Mouse (Mus musculus) testis, adult 2 months (tissue): ENCODE results near the gene Pecam1. TPM values are rescaled to one million over a fixed set of nuclear protein-coding genes. Genes with fewer than 3 reads are reported as not detected.

Experiments used
- H3K27ac ChIP-seq: fragments of 200-500 bp; 2 replicates; pipeline ENCODE4 v1.5.1; 2012; ENCODE audit warnings: low read depth, low read length; ENCODE audit not compliant: control insufficient read depth, insufficient read depth
- H3K27me3 ChIP-seq: fragments of 200-500 bp; 2 replicates; pipeline ENCODE4 v1.6.1; 2012; ENCODE audit warnings: mild to moderate bottlenecking, low read length, moderate library complexity; ENCODE audit not compliant: control insufficient read depth, insufficient read depth
- H3K36me3 ChIP-seq: fragments of 200-500 bp; 2 replicates; pipeline ENCODE4 v1.6.1; 2012; ENCODE audit warnings: mild to moderate bottlenecking, low read length; ENCODE audit not compliant: control insufficient read depth, insufficient read depth
- H3K4me1 ChIP-seq: fragments of 200-500 bp; 2 replicates; pipeline ENCODE4 v1.6.1; 2012; ENCODE audit warnings: low read length; ENCODE audit not compliant: control insufficient read depth, insufficient read depth
- H3K4me3 ChIP-seq: fragments of 200-500 bp; 2 replicates; pipeline ENCODE4 v1.5.1; 2012; ENCODE audit warnings: low read depth, mild to moderate bottlenecking, low read length, moderate library complexity, mixed read lengths; ENCODE audit not compliant: control insufficient read depth
- CTCF ChIP-seq: fragments of 200-500 bp; IDR thresholded peaks from 2 replicates; pipeline ENCODE4 v1.5.1; 2012; ENCODE audit warnings: low read depth, mild to moderate bottlenecking, inconsistent platforms, low read length, moderate library complexity; ENCODE audit not compliant: control insufficient read depth, insufficient read depth, insufficient replicate concordance
- POLR2A ChIP-seq: fragments of 200-500 bp; IDR thresholded peaks from 2 replicates; pipeline ENCODE4 v1.6.1; 2012; ENCODE audit warnings: low read depth, mild to moderate bottlenecking, inconsistent platforms, low read length, moderate library complexity; ENCODE audit not compliant: control insufficient read depth
- polyA plus RNA-seq: library from polyadenylated mRNA; depleted of rRNA; stranded (reverse); fragments of >200 nt; gene quantifications from 2 replicates; pipeline ENCODE4 v1.2.3, GENCODE M21; 2012

The Pecam1 gene
- polyA plus RNA-seq, 1 experiment: 1.6 TPM

- Histone ChIP-seq H3K36me3 (no peaks in the 10 kb centered on the region), H3K4me3 (no peak overlapping the region), H3K27ac (no peak overlapping the region), H3K27me3 (no peaks in the 10 kb centered on the region), H3K4me1 (peaks cover 2% of the 10 kb centered on the region; the same call in 1 of the 2 replicates)
- TF ChIP-seq CTCF (no peak), POLR2A (no peak)
These were observed 46.5 kb downstream of the Pecam1 start for GRCm38 (mm10) chr11:106703931-106704330.

- Histone ChIP-seq H3K27ac (no peak overlapping the region), H3K36me3 (no peaks in the 10 kb centered on the region), H3K27me3 (no peaks in the 10 kb centered on the region), H3K4me3 (no peak overlapping the region), H3K4me1 (peaks cover 2% of the 10 kb centered on the region; the same call in 1 of the 2 replicates)
- TF ChIP-seq CTCF (no peak), POLR2A (no peak)
These were observed 47.8 kb downstream of the Pecam1 start for GRCm38 (mm10) chr11:106702584-106702983.

- no peak overlapping the region for H3K27ac ChIP-seq
- no peaks in the 10 kb centered on the region for H3K36me3 ChIP-seq
- peaks cover 2% of the 10 kb centered on the region; the same call in 1 of the 2 replicates for H3K4me1 ChIP-seq
- TF ChIP-seq CTCF: no peak
- TF ChIP-seq POLR2A: no peak
- no peaks in the 10 kb centered on the region for H3K27me3 ChIP-seq
- H3K4me3 ChIP-seq: no peak overlapping the region
These were observed 48.8 kb downstream of the Pecam1 start for GRCm38 (mm10) chr11:106701589-106701988.

- H3K27ac ChIP-seq: no peak overlapping the region
- H3K27me3 ChIP-seq: no peaks in the 10 kb centered on the region
- H3K36me3 ChIP-seq: no peaks in the 10 kb centered on the region
- H3K4me1 ChIP-seq: peaks cover 2% of the 10 kb centered on the region; the same call in 1 of the 2 replicates
- TF ChIP-seq CTCF (no peak), POLR2A (no peak)
- H3K4me3 ChIP-seq: peak overlapping the region; percentile 59
These were observed 51.3 kb downstream of the Pecam1 start for GRCm38 (mm10) chr11:106699083-106699482.

GRCm38 (mm10) chr11:106698289-106698688 lies 52.1 kb downstream of the Pecam1 start:
- H3K27ac ChIP-seq: no peak overlapping the region
- no peaks in the 10 kb centered on the region for H3K36me3 ChIP-seq
- peaks cover 2% of the 10 kb centered on the region; the same call in 1 of the 2 replicates for H3K4me1 ChIP-seq
- H3K4me3 ChIP-seq: no peak overlapping the region
- no peak for TF ChIP-seq CTCF
- TF ChIP-seq POLR2A: no peak
- H3K27me3 ChIP-seq: no peaks in the 10 kb centered on the region

GRCm38 (mm10) chr11:106695917-106696316 lies 54.5 kb downstream of the Pecam1 start:
- no peaks in the 10 kb centered on the region for H3K36me3 ChIP-seq
- H3K27ac ChIP-seq: no peak overlapping the region
- TF ChIP-seq POLR2A: no peak
- no peak for TF ChIP-seq CTCF
- no peak overlapping the region for H3K4me3 ChIP-seq
- H3K4me1 ChIP-seq: peaks cover 2% of the 10 kb centered on the region; the same call in 1 of the 2 replicates
- H3K27me3 ChIP-seq: no peaks in the 10 kb centered on the region

- no peak for TF ChIP-seq CTCF
- TF ChIP-seq POLR2A: no peak
- H3K27ac ChIP-seq: no peak overlapping the region
- no peaks in the 10 kb centered on the region for H3K27me3 ChIP-seq
These were observed 57.5 kb downstream of the Pecam1 start for GRCm38 (mm10) chr11:106692890-106693289.

GRCm38 (mm10) chr11:106688375-106688774 lies 62.1 kb downstream of the Pecam1 start:
- no peaks in the 10 kb centered on the region for H3K36me3 ChIP-seq
- H3K27ac ChIP-seq: no peak overlapping the region
- TF ChIP-seq POLR2A (no peak), CTCF (no peak)
- H3K4me1 ChIP-seq: no peaks in the 10 kb centered on the region
- no peaks in the 10 kb centered on the region for H3K27me3 ChIP-seq
- no peak overlapping the region for H3K4me3 ChIP-seq

More at GRCm38 (mm10) chr11:106692890-106693289, 57.5 kb downstream of the Pecam1 start:
- H3K4me3 ChIP-seq: no peak overlapping the region
- no peaks in the 10 kb centered on the region for H3K4me1 ChIP-seq
- no peaks in the 10 kb centered on the region for H3K36me3 ChIP-seq
